Mouse (Mus musculus): ENCODE data around the gene Palm. TPM values are rescaled to one million over a fixed set of nuclear protein-coding genes. Genes with fewer than 3 reads are reported as not detected.

The Palm gene
- total RNA-seq, 2 experiments from 2014 or later = 44.3 to 45.7 TPM

Small RNA genes within 50 kb of the gene (microRNA-seq; reads per million reads assigned to microRNA genes)
- gene Mir6910 = 0 reads per million in 2 experiments

Other genes starting within 250 kb of the Palm start
- 10 to 100 TPM; 14.4 to 19.0 TPM for gene Mier2, start 238.4 kb upstream of the Palm start, total RNA-seq (2021)
- not detected for gene Theg, start 206.2 kb upstream of the Palm start, total RNA-seq (2021)
- gene C2cd4c, start 179.5 kb upstream of the Palm start, total RNA-seq (2021) = under 1 TPM in 1 of 2 experiments, not detected in 1; 0.10 TPM
- gene Shc2, start 155.7 kb upstream of the Palm start, total RNA-seq (2021) = 1 to 10 TPM; 1.3 to 1.5 TPM
- not detected for gene Odf3l2, start 147.8 kb upstream of the Palm start, total RNA-seq (2021)
- under 1 TPM in 1 of 2 experiments, not detected in 1; 0.21 TPM for gene Madcam1, start 129.0 kb upstream of the Palm start, total RNA-seq (2021)
- gene Tpgs1, start 124.2 kb upstream of the Palm start, total RNA-seq (2021) = 10 to 100 TPM; 15.5 to 18.0 TPM
- gene Cdc34, start 111.4 kb upstream of the Palm start, total RNA-seq (2021) = 100 to 1,000 TPM; 213 to 227 TPM
- gene Gzmm, start 104.6 kb upstream of the Palm start, total RNA-seq (2021) = 1 to 10 TPM; 7.2 to 7.9 TPM
- gene Bsg, start 89.1 kb upstream of the Palm start, total RNA-seq (2021) = 1,000 to 10,000 TPM; 1,459 to 1,479 TPM
- 10 to 100 TPM; 14.8 to 15.1 TPM for gene Hcn2, start 76.9 kb upstream of the Palm start, total RNA-seq (2021)
- gene Polrmt, start 47.0 kb upstream of the Palm start, total RNA-seq (2021) = 10 to 100 TPM; 46.3 to 49.5 TPM
- not detected for gene Fgf22, start 38.5 kb upstream of the Palm start, total RNA-seq (2021)
- gene Rnf126, start 26.6 kb upstream of the Palm start, total RNA-seq (2021) = 10 to 100 TPM; 22.0 to 23.1 TPM
- gene Fstl3, start 16.3 kb upstream of the Palm start, total RNA-seq (2021) = 1 to 10 TPM; 3.5 to 4.5 TPM
- not detected for gene Prss57, start 2.6 kb upstream of the Palm start, total RNA-seq (2021)
- under 1 TPM; 0.42 to 0.67 TPM for gene Misp, start 27.4 kb downstream of the Palm start, total RNA-seq (2021)
- 10 to 100 TPM; 35.8 to 39.9 TPM for gene Ptbp1, start 60.9 kb downstream of the Palm start, total RNA-seq (2021)
- gene Prtn3, start 80.9 kb downstream of the Palm start, total RNA-seq (2021) = not detected
- under 1 TPM; 0.12 to 0.18 TPM for gene Plppr3, start 81.1 kb downstream of the Palm start, total RNA-seq (2021)
- not detected for gene Elane, start 92.7 kb downstream of the Palm start, total RNA-seq (2021)
- 100 to 1,000 TPM in 1 of 2 experiments, 10 to 100 TPM in 1; 49.7 to 435 TPM for gene Cfd, start 97.3 kb downstream of the Palm start, total RNA-seq (2021)
- 10 to 100 TPM; 50.4 to 56.7 TPM for gene Med16, start 115.4 kb downstream of the Palm start, total RNA-seq (2021)
- gene Gm26602, start 117.3 kb downstream of the Palm start, total RNA-seq (2021) = not detected
- gene Kiss1r, start 123.4 kb downstream of the Palm start, total RNA-seq (2021) = under 1 TPM; 0.17 to 0.46 TPM
- gene R3hdm4, start 127.6 kb downstream of the Palm start, total RNA-seq (2021) = 10 to 100 TPM; 75.3 to 78.2 TPM
- gene Arid3a, start 133.5 kb downstream of the Palm start, total RNA-seq (2021) = 1 to 10 TPM; 1.0 to 1.1 TPM
- 10 to 100 TPM; 33.1 to 33.6 TPM for gene Wdr18, start 166.6 kb downstream of the Palm start, total RNA-seq (2021)
- under 1 TPM; 0.57 to 0.67 TPM for gene Grin3b, start 177.1 kb downstream of the Palm start, total RNA-seq (2021)
- 100 to 1,000 TPM; 120 TPM for gene Tmem259, start 190.8 kb downstream of the Palm start, total RNA-seq (2021)
- gene Cnn2, start 195.0 kb downstream of the Palm start, total RNA-seq (2021) = 10 to 100 TPM; 28.3 to 32.6 TPM
- gene Abca7, start 202.9 kb downstream of the Palm start, total RNA-seq (2021) = 1 to 10 TPM; 6.5 to 7.6 TPM
- 1 to 10 TPM; 3.1 to 8.7 TPM for gene Arhgap45, start 223.1 kb downstream of the Palm start, total RNA-seq (2021)
- 10 to 100 TPM; 92.9 to 97.6 TPM for gene Polr2e, start 246.2 kb downstream of the Palm start, total RNA-seq (2021)